Mouse (Mus musculus): ENCODE results near the gene Jup.
"Not testable (repeated sequence)": the region's sequence is repeated elsewhere in the genome, so short reads cannot be mapped to it uniquely, and the experiment has no call there.

GRCm38 (mm10) chr11:100320701-100321410, 76.7 kb downstream of the Jup start:
- not testable (repeated sequence) for TF ChIP-seq CTCF (IDR thresholded peaks at IDR 0.05; ENCODE audit: borderline replicate concordance, insufficient read depth, low read length); POLR2A (IDR thresholded peaks at IDR 0.05; ENCODE audit: low read depth, low read length)
